Mouse (Mus musculus) 3134 (cell line): ENCODE results near the gene Frem2.

Source experiments
- DNase-seq: peaks from one replicate; pipeline ENCODE4 v3.0.0-alpha.2; 2011; ENCODE audit warnings: low spot score; ENCODE audit not compliant: insufficient read length; ENCODE audit errors: extremely low read depth

Frem2 gene

GRCm38 (mm10) chr3:53620978-53621377 lies 36.2 kb downstream of the Frem2 start:
- no peak for DNase-seq

- DNase-seq, result no peak
Measured at GRCm38 (mm10) chr3:53620355-53620754, 36.8 kb downstream of the Frem2 start.

- DNase-seq, result no peak
Measured at GRCm38 (mm10) chr3:53611106-53611505, 46.0 kb downstream of the Frem2 start.

GRCm38 (mm10) chr3:53609851-53610250 lies 47.3 kb downstream of the Frem2 start:
- DNase-seq, result no peak

GRCm38 (mm10) chr3:53600140-53600539 lies 57.0 kb downstream of the Frem2 start:
- DNase-seq, result no peak

- DNase-seq, result no peak
Measured at GRCm38 (mm10) chr3:53599315-53599714, 57.8 kb downstream of the Frem2 start.

GRCm38 (mm10) chr3:53598153-53598800 lies 58.9 kb downstream of the Frem2 start:
- DNase-seq, result no peak

GRCm38 (mm10) chr3:53594471-53594870 lies 62.7 kb downstream of the Frem2 start:
- no peak for DNase-seq

- DNase-seq, result no peak
Measured at GRCm38 (mm10) chr3:53593718-53594117, 63.4 kb downstream of the Frem2 start.

GRCm38 (mm10) chr3:53592036-53592435 lies 65.1 kb downstream of the Frem2 start:
- DNase-seq, result no peak

- no peak for DNase-seq
Measured at GRCm38 (mm10) chr3:53590139-53590621, 67.0 kb downstream of the Frem2 start.

GRCm38 (mm10) chr3:53583248-53583647 lies 73.9 kb downstream of the Frem2 start:
- DNase-seq, result no peak

GRCm38 (mm10) chr3:53580596-53581254 lies 76.4 kb downstream of the Frem2 start:
- DNase-seq, result no peak

GRCm38 (mm10) chr3:53579121-53579704 lies 77.9 kb downstream of the Frem2 start:
- DNase-seq, result no peak

GRCm38 (mm10) chr3:53576320-53577116 lies 80.6 kb downstream of the Frem2 start:
- no peak for DNase-seq

GRCm38 (mm10) chr3:53574123-53574522 lies 83.0 kb downstream of the Frem2 start:
- no peak for DNase-seq

- no peak for DNase-seq
Measured at GRCm38 (mm10) chr3:53571663-53572062, 85.5 kb downstream of the Frem2 start.

GRCm38 (mm10) chr3:53564521-53564920 lies 92.6 kb downstream of the Frem2 start:
- no peak for DNase-seq

GRCm38 (mm10) chr3:53563746-53564145 lies 93.4 kb downstream of the Frem2 start:
- DNase-seq, result no peak

- DNase-seq, result no peak
Measured at GRCm38 (mm10) chr3:53561813-53562212, 95.3 kb downstream of the Frem2 start.

- no peak for DNase-seq
Measured at GRCm38 (mm10) chr3:53559056-53559455, 98.1 kb downstream of the Frem2 start.
